Mouse (Mus musculus) heart, embryonic 13.5 days (tissue): ENCODE data around the gene Polr2b. TPM values are rescaled to one million over a fixed set of nuclear protein-coding genes. Genes with fewer than 3 reads are reported as not detected.

Experiments
- ATAC-seq: fragments of 200-750 bp; cut with Nextera tagmentation; 2 replicates; pipeline ENCODE4 v1.8.0; 2017; ENCODE audit warnings: moderate TSS enrichment; ENCODE audit not compliant: insufficient number of reproducible peaks, low FRiP score, low TSS enrichment; ENCODE audit errors: extremely low read depth
- H3K27ac ChIP-seq: fragments of 300-500 bp; sonication (generic); replicated peaks from 2 replicates; pipeline ENCODE4 v1.5.1; 2015; ENCODE audit warnings: moderate library complexity, mild to moderate bottlenecking, inconsistent platforms
- H3K27me3 ChIP-seq: fragments of 300-500 bp; sonication (generic); replicated peaks from 2 replicates; pipeline ENCODE4 v1.6.1; 2015; ENCODE audit warnings: mild to moderate bottlenecking, inconsistent platforms
- H3K36me3 ChIP-seq: fragments of 300-500 bp; sonication (generic); 2 replicates; pipeline ENCODE4 v1.6.1; 2015; ENCODE audit warnings: mild to moderate bottlenecking, inconsistent platforms
- H3K4me1 ChIP-seq: fragments of 300-500 bp; sonication (generic); 2 replicates; pipeline ENCODE4 v1.6.1; 2015; ENCODE audit warnings: inconsistent platforms
- H3K4me2 ChIP-seq: fragments of 300-500 bp; sonication (generic); 2 replicates; pipeline ENCODE4 v1.6.1; 2015; ENCODE audit warnings: inconsistent platforms, mild to moderate bottlenecking, moderate library complexity
- H3K4me3 ChIP-seq: fragments of 300-500 bp; sonication (generic); 2 replicates; pipeline ENCODE4 v1.5.1; 2015; ENCODE audit warnings: moderate library complexity, mild to moderate bottlenecking, inconsistent platforms
- H3K9ac ChIP-seq: fragments of 300-500 bp; sonication (generic); 2 replicates; pipeline ENCODE4 v1.6.1; 2015; ENCODE audit warnings: inconsistent platforms, mild to moderate bottlenecking, moderate library complexity
- H3K9me3 ChIP-seq: fragments of 300-500 bp; sonication (generic); 2 replicates; pipeline ENCODE4 v1.6.1; 2016; ENCODE audit warnings: inconsistent platforms
- whole genome bisulfite sequencing: fragments of 180-500 bp; shearing (Covaris S2); methylation state at CpG from one replicate; pipeline ENCODE4 v1.1.7; 2015; ENCODE audit warnings: mixed read lengths; 5-methylcytosine and 5-hydroxymethylcytosine counted together
- polyA plus RNA-seq: library from polyadenylated mRNA; unstranded; fragments of >200 nt; fragmentation: Nextera tagmentation; extraction: Ambion mirVana; gene quantifications from 2 replicates; pipeline ENCODE4 v1.2.1, GENCODE M21; 2015

The Polr2b gene
- polyA plus RNA-seq: 34.6 and 37.6 TPM in 2 replicates

DNA sequence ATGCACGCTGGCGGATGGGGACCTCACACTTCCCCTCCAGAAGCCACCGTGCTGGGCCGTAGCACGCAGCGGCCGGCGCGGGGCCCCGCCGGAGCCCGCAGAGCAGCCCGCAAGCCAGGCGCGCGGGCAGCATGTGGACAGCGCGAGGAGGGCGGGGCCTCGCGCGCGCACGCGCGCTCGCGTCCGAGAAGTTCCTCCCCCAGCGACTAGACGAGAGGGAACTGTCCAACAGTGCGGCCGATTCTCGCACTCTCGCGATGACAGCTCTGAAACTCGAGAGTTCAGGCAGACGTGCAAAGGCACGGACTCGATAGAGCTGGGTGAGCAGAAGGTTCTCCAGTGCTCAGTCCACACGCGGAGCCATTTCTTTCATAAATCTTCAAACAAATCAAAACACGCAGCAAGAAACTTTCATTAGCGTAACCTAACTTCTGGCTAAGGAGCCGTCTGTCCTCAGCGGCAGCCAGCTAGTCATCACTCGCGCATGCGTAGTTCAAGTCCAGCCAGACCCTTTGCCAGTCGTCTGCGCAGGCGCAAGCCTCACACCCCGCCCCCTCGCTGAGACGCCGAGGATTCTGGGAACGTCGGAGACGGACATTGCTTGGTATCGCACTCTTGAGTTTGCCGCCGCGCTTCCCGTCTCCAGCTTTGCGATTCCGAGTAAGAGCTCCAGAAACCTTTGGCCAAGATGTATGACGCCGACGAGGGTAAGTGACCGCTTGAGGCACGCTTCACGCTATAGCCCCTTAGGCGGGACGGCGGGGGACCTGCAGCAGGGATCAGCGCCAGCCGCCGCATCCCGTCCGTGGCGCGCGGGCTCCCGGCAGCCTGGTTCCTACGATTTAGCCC is at the start of gene Polr2b, which contains the start of gene Noa1:
Polr2b (plus strand) TSS at position 224 of the 849 bp plus-strand sequence.
Noa1 (minus strand) TSS at position 161 of the 849 bp plus-strand sequence.
- Histone ChIP-seq H3K4me2 (peak within 1 kb of the TSS; percentile 99), H3K9me3 (no peaks in the 10 kb centered on the region), H3K27ac (peak within 1 kb of the TSS; percentile 94), H3K27me3 (no peaks in the 10 kb centered on the region), H3K36me3 (peaks cover 47% of the 10 kb centered on the region), H3K4me1 (peaks cover 28% of the 10 kb centered on the region), H3K9ac (peak within 1 kb of the TSS; percentile 96), H3K4me3 (peak within 1 kb of the TSS; percentile 88)
- under 1% methylated on average over 85 of the region's 85 CpGs for WGBS
- ATAC-seq: peak; percentile 96

DNA sequence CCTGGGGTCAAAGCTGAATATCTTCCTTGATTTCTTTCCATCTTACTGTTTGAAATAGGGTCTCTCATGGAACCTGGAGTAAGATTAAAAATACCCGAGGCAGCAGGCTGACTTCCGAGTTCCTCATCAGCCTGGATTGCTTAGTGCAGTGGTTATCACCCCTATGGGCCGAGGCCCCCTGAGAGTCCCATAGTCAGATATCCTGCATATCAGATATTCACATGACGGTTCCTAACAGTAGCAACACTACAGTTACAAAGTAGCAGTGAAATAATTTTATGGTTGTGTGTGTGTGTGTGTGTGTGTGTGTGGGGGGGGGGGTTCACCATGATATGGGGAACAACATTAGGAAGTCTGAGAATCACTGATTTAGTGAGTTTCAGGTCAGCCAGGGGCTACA is 48.8 kb upstream of the Polr2b start:
- Histone ChIP-seq H3K4me3 (no peak overlapping the region), H3K4me1 (no peaks in the 10 kb centered on the region), H3K27ac (no peak overlapping the region), H3K9me3 (no peaks in the 10 kb centered on the region), H3K36me3 (no peaks in the 10 kb centered on the region), H3K4me2 (no peak overlapping the region), H3K9ac (no peak overlapping the region), H3K27me3 (no peaks in the 10 kb centered on the region)
- ATAC-seq: no peak
- 58% methylated on average over 4 of the region's 4 CpGs for WGBS

DNA sequence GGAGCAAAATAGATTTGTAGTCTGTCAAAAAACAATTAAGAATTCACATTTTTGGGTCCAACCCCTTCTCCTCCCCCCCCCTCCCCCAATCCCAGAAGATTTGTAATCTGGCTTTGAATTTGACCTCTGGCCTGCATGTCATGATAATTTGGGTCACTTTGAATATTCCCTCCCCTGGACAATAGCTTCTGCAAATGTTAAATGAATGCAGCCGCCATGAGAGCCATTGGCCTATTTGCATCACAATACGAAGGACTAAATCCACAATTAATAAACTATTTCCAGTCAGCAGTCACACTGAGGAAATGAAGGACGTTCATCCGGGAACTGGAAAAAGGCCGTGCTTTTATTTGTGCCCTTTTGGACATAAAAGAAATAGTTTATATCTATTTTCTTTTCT is 47.8 kb upstream of the Polr2b start:
- Histone ChIP-seq H3K4me3 (no peak overlapping the region), H3K27ac (no peak overlapping the region), H3K4me2 (no peak overlapping the region), H3K36me3 (no peaks in the 10 kb centered on the region), H3K9ac (no peak overlapping the region), H3K9me3 (no peaks in the 10 kb centered on the region), H3K4me1 (peaks cover 2% of the 10 kb centered on the region), H3K27me3 (no peaks in the 10 kb centered on the region)
- 80% methylated on average over 5 of the region's 5 CpGs for WGBS
- no peak for ATAC-seq

DNA sequence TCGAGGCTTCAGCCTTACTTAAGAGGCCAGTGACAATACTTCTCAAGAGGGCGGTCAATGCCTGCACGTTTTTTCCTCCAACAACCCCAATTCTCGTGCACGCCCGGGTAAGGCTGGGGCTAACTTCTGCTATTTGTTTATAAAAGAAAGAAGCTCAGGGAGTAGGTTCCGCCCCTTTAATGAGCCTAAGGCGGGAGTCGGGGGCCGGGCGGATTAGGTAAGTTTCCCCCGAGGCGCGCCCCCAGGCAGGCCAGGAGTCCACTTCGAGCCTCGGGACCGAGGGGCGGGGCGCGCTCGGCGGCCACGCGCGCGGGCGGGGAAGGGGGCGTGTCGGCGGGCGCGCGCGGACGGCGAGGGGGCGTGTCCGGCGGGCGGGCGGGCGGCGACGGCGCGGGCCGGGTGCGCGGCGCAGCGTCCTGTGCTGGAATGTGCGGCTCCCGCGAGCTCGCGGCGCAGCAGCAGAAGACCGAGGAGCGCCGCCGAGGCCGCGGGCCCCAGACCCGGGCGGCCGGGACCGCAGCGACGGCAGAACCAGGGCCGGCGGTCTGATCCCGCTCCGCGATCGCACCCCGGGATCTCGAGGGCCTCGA is 44.8 kb upstream of the Polr2b start, which contains the start of gene Rest:
Rest (plus strand) TSS at position 411 of the 590 bp plus-strand sequence.
- Histone ChIP-seq H3K4me3 (peak within 1 kb of the TSS; percentile 94), H3K9me3 (no peaks in the 10 kb centered on the region), H3K4me2 (peak within 1 kb of the TSS; percentile 75), H3K27me3 (no peaks in the 10 kb centered on the region), H3K9ac (peak within 1 kb of the TSS; percentile 98), H3K4me1 (peaks cover 25% of the 10 kb centered on the region), H3K27ac (peak within 1 kb of the TSS; percentile 98), H3K36me3 (peaks cover 22% of the 10 kb centered on the region)
- WGBS: under 1% methylated on average over 77 of the region's 78 CpGs
- peak; percentile 78 for ATAC-seq

- Histone ChIP-seq H3K27ac (peak overlapping the region; percentile 98), H3K4me2 (peak overlapping the region; percentile 75), H3K9ac (peak overlapping the region; percentile 98), H3K4me3 (peak overlapping the region; percentile 94), H3K36me3 (peaks cover 26% of the 10 kb centered on the region), H3K9me3 (no peaks in the 10 kb centered on the region), H3K4me1 (peaks cover 28% of the 10 kb centered on the region), H3K27me3 (no peaks in the 10 kb centered on the region)
- 0% methylated on average over 33 of the region's 53 CpGs for WGBS
- ATAC-seq: peak; percentile 82
These were observed 44.3 kb upstream of the Polr2b start for GRCm38 (mm10) chr5:77265671-77266065.

- peaks cover 30% of the 10 kb centered on the region for H3K4me1 ChIP-seq
- H3K9ac ChIP-seq: peak overlapping the region; percentile 98
- peak overlapping the region; percentile 98 for H3K27ac ChIP-seq
- peak overlapping the region; percentile 75 for H3K4me2 ChIP-seq
- H3K9me3 ChIP-seq: no peaks in the 10 kb centered on the region
- H3K4me3 ChIP-seq: peak overlapping the region; percentile 94
- WGBS: under 1% methylated on average over 75 of the region's 87 CpGs
- H3K27me3 ChIP-seq: no peaks in the 10 kb centered on the region
- peaks cover 32% of the 10 kb centered on the region for H3K36me3 ChIP-seq
- ATAC-seq: peak; percentile 41; the same call in 1 of the 2 replicates
These were observed 43.7 kb upstream of the Polr2b start for GRCm38 (mm10) chr5:77266066-77266885.

DNA sequence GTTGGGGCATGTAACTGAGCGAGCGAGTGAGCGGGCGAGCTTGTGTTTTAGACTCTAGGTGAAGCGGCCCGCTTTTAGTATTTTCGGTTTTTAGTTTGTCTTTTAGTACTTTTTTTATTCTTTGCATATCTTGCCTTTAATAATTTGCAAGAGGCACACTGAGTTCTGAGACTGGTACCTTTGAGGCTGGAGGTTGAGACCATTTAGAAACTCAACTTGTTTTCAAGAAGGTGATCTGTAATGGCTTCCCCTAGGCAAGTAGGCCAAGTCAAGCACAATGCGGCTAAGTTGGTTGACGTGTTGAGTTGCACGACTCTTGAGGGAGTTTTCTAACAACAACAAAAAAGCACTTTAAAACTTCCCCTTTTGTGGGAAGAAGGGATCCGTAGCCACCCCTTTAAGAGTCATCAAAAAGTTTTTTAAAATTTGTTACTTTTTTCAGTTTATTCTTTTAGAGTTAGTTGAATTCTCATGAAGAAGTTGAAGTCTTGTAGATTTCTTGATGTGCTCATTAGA is 43.0 kb upstream of the Polr2b start:
- Histone ChIP-seq H3K9me3 (no peaks in the 10 kb centered on the region), H3K27ac (peak overlapping the region; percentile 98), H3K4me1 (peaks cover 32% of the 10 kb centered on the region), H3K36me3 (peaks cover 39% of the 10 kb centered on the region), H3K4me3 (peak overlapping the region; percentile 94), H3K4me2 (peak overlapping the region; percentile 75), H3K27me3 (no peaks in the 10 kb centered on the region), H3K9ac (peak overlapping the region; percentile 98)
- 2% methylated on average over 11 of the region's 11 CpGs for WGBS
- ATAC-seq: no peak

- ATAC-seq: no peak
These were observed 42.5 kb upstream of the Polr2b start for GRCm38 (mm10) chr5:77267441-77267840.

DNA sequence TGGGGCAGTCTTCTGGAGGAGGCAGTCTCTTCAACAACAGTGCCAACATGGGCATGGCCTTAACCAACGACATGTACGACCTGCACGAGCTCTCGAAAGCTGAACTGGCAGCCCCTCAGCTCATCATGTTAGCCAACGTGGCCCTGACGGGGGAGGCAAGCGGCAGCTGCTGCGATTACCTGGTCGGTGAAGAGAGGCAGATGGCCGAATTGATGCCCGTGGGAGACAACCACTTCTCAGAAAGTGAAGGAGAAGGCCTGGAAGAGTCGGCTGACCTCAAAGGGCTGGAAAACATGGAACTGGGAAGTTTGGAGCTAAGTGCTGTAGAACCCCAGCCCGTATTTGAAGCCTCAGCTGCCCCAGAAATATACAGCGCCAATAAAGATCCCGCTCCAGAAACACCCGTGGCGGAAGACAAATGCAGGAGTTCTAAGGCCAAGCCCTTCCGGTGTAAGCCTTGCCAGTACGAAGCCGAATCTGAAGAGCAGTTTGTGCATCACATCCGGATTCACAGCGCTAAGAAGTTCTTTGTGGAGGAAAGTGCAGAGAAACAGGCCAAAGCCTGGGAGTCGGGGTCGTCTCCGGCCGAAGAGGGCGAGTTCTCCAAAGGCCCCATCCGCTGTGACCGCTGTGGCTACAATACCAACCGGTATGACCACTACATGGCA is 41.9 kb upstream of the Polr2b start:
- peak overlapping the region; percentile 75 for H3K4me2 ChIP-seq
- peak overlapping the region; percentile 94; the same call in 1 of the 2 replicates for H3K4me3 ChIP-seq
- WGBS: 90% methylated on average over 30 of the region's 30 CpGs

More at GRCm38 (mm10) chr5:77267441-77267840, 42.5 kb upstream of the Polr2b start:
- H3K4me1 ChIP-seq: peaks cover 32% of the 10 kb centered on the region
- H3K9me3 ChIP-seq: no peaks in the 10 kb centered on the region
- H3K9ac ChIP-seq: peak overlapping the region; percentile 98
- H3K27ac ChIP-seq: no peak overlapping the region
- WGBS: 62% methylated on average over 4 of the region's 4 CpGs
- peak overlapping the region; percentile 75 for H3K4me2 ChIP-seq
- H3K27me3 ChIP-seq: no peaks in the 10 kb centered on the region
- H3K36me3 ChIP-seq: peaks cover 44% of the 10 kb centered on the region
- peak overlapping the region; percentile 94 for H3K4me3 ChIP-seq

DNA sequence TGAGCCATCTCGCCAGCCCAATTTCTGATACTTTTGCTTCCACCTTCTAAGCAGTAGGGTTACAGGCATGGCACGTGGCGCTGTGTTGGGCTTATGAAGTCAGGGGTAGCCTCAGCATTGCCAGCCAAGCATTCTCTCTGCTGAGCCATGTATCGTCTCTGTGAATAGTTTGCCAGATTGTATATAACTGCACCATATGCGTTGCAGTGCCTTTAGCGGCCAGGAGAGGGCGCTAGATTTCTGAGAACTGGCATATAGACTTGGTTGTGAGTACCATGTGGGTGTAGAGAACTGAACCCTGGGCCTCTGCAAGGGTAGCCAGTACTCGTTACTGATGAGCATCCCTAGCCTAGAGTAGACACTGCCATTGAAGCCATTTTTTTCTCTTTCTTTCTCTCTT is 40.5 kb upstream of the Polr2b start:
- H3K36me3 ChIP-seq: peaks cover 63% of the 10 kb centered on the region
- no peak for ATAC-seq
- 71% methylated on average over 8 of the region's 8 CpGs for WGBS

More for the DNA sequence above, 41.9 kb upstream of the Polr2b start:
- no peak overlapping the region for H3K27ac ChIP-seq
- peaks cover 50% of the 10 kb centered on the region for H3K36me3 ChIP-seq
- no peaks in the 10 kb centered on the region for H3K27me3 ChIP-seq
- no peak overlapping the region for H3K9ac ChIP-seq
- peaks cover 33% of the 10 kb centered on the region for H3K4me1 ChIP-seq
- H3K9me3 ChIP-seq: no peaks in the 10 kb centered on the region
- ATAC-seq: no peak

More for the DNA sequence above, 40.5 kb upstream of the Polr2b start:
- no peak overlapping the region for H3K9ac ChIP-seq
- H3K9me3 ChIP-seq: no peaks in the 10 kb centered on the region
- H3K27ac ChIP-seq: no peak overlapping the region
- H3K27me3 ChIP-seq: no peaks in the 10 kb centered on the region
- H3K4me2 ChIP-seq: no peak overlapping the region
- peaks cover 42% of the 10 kb centered on the region for H3K4me1 ChIP-seq
- no peak overlapping the region for H3K4me3 ChIP-seq
